Mouse (Mus musculus) C2C12 (cell line): ENCODE measurements around the gene Hpca.

Source experiments
- CEBPB ChIP-seq: IDR thresholded peaks from one replicate; pipeline ENCODE4 v1.6.1; 2011; ENCODE audit warnings: low read depth, mild to moderate bottlenecking, control low read depth, moderate library complexity
- CTCF ChIP-seq: IDR thresholded peaks from one replicate; pipeline ENCODE4 v1.5.1; 2011; ENCODE audit not compliant: control insufficient read depth, insufficient read depth, insufficient read length
- MAX ChIP-seq: IDR thresholded peaks from one replicate; pipeline ENCODE4 v1.6.1; 2011; ENCODE audit warnings: mild to moderate bottlenecking, control low read depth
- USF1 ChIP-seq: IDR thresholded peaks from one replicate; pipeline ENCODE4 v1.6.1; 2011; ENCODE audit warnings: low read depth, mild to moderate bottlenecking, control low read depth, moderate library complexity

- TF ChIP-seq CTCF (no peak), MAX (no peak), CEBPB (no peak), USF1 (no peak)
Observed at GRCm38 (mm10) chr4:129116703-129117102, 5.1 kb downstream of the Hpca start.
